Mouse (Mus musculus) heart, embryonic 16.5 days (tissue): Measurements from ENCODE around the gene Mitd1. TPM values are rescaled to one million over a fixed set of nuclear protein-coding genes. Genes with fewer than 3 reads are reported as not detected.

ENCODE experiments used
- ATAC-seq: fragments of 200-750 bp; cut with Nextera tagmentation; replicated peaks from 2 replicates; pipeline ENCODE4 v1.8.0; 2017; ENCODE audit warnings: moderate number of reproducible peaks; ENCODE audit not compliant: insufficient read depth, low FRiP score; ENCODE audit errors: extremely low read depth
- H3K27ac ChIP-seq: fragments of 300-500 bp; sonication (generic); 2 replicates; pipeline ENCODE4 v1.5.1; 2014; ENCODE audit warnings: mild to moderate bottlenecking, low read length, control low read depth, moderate library complexity
- H3K27me3 ChIP-seq: fragments of 300-500 bp; sonication (generic); 2 replicates; pipeline ENCODE4 v1.6.1; 2014; ENCODE audit warnings: low read length, mixed read lengths; ENCODE audit not compliant: control insufficient read depth, insufficient read depth
- H3K36me3 ChIP-seq: fragments of 300-500 bp; sonication (generic); 2 replicates; pipeline ENCODE4 v1.6.1; 2014; ENCODE audit not compliant: control insufficient read depth, insufficient read depth
- H3K4me1 ChIP-seq: fragments of 300-500 bp; sonication (generic); 2 replicates; pipeline ENCODE4 v1.6.1; 2014; ENCODE audit warnings: low read length, mixed read lengths; ENCODE audit not compliant: control insufficient read depth, insufficient read depth
- H3K4me2 ChIP-seq: fragments of 300-500 bp; sonication (generic); 2 replicates; pipeline ENCODE4 v1.6.1; 2014; ENCODE audit warnings: low read depth, mild to moderate bottlenecking, control low read depth, low read length
- H3K4me3 ChIP-seq: fragments of 300-500 bp; sonication (generic); 2 replicates; pipeline ENCODE4 v1.5.1; 2014; ENCODE audit warnings: mild to moderate bottlenecking, control low read depth, low read length
- H3K9ac ChIP-seq: fragments of 300-500 bp; sonication (generic); 2 replicates; pipeline ENCODE4 v1.6.1; 2014; ENCODE audit warnings: low read length, control low read depth
- H3K9me3 ChIP-seq: fragments of 300-500 bp; sonication (generic); replicated peaks from 2 replicates; pipeline ENCODE4 v1.6.1; 2016; ENCODE audit warnings: low read length; ENCODE audit not compliant: control insufficient read depth
- WGBS: fragments of 180-500 bp; shearing (Covaris S2); extraction: QIAGEN DNeasy Blood & Tissue Kit; methylation state at CpG from one replicate; pipeline ENCODE4 v1.1.7; 2014; 5-methylcytosine and 5-hydroxymethylcytosine counted together
- polyA plus RNA-seq: library from polyadenylated mRNA; unstranded; fragments of >200 nt; fragmentation: Nextera tagmentation; extraction: Ambion mirVana; gene quantifications from 2 replicates; pipeline ENCODE4 v1.2.1, GENCODE M21; 2015

The Mitd1 gene
- polyA plus RNA-seq, 1 experiment from 2014 or later = 13.5 TPM

DNA sequence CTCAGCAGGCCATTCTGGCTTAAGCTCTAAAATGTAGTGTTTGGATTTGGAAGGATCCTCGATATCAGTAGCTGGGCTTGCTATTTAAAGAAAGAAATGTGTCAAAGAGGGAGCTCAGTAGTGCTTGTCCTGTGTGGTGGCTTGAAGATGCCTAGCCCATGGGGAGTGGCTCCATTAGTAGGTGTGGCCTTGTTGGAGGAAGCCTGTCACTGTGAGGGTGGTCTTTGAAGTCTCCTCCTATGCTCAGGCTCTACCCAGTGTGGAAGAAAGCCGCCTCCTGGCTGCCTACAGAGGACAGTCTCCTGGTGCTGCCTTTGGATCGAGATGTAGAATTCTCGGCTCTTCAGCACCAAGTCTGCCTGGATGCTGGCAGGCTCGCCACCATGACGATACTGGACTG is 10.1 kb upstream of the Mitd1 start:
- H3K27me3 ChIP-seq = no peaks in the 10 kb centered on the region
- WGBS = 43% methylated on average over 6 of the region's 6 CpGs
- no peak overlapping the region for H3K4me3 ChIP-seq
- H3K9ac ChIP-seq = no peak overlapping the region
- H3K27ac ChIP-seq = peak overlapping the region; percentile 35; the same call in 1 of the 2 replicates
- peak overlapping the region; percentile 17; the same call in 1 of the 2 replicates for H3K4me2 ChIP-seq
- peaks cover 5% of the 10 kb centered on the region; the same call in 1 of the 2 replicates for H3K4me1 ChIP-seq
- ATAC-seq = peak; percentile 72; the same call in 1 of the 2 replicates
- H3K9me3 ChIP-seq = no peaks in the 10 kb centered on the region
- H3K36me3 ChIP-seq = peaks cover 29% of the 10 kb centered on the region

GRCm38 (mm10) chr1:37899816-37900215 is 9.6 kb upstream of the Mitd1 start:
- Histone ChIP-seq H3K4me3 (no peak overlapping the region), H3K9me3 (no peaks in the 10 kb centered on the region), H3K4me1 (peaks cover 5% of the 10 kb centered on the region; the same call in 1 of the 2 replicates), H3K4me2 (no peak overlapping the region), H3K36me3 (peaks cover 31% of the 10 kb centered on the region), H3K27me3 (no peaks in the 10 kb centered on the region), H3K27ac (peak overlapping the region; percentile 35), H3K9ac (no peak overlapping the region)
- no peak for ATAC-seq
- 74% methylated on average over 4 of the region's 4 CpGs for WGBS

DNA sequence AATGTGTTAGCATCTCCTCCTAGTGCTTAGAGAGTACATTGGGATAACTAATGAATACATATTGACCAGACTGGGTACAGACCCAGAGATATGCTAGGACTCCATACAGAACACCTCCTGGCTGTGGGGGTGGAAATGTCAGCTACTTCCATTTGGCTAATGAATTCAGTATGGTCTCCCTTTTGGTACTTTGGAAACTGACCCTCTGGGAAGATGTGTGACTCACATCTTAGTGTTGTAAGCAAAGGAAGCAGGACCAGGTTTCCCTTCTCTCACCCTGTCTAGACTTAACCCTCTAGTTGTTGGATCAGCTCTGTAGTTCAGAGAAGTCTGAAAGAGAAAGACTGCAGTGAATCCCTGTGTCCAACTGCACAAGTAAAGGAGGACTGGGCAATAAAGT is 4.4 kb upstream of the Mitd1 start:
- peaks cover 41% of the 10 kb centered on the region for H3K36me3 ChIP-seq
- H3K9ac ChIP-seq = no peak overlapping the region
- H3K4me2 ChIP-seq = no peak overlapping the region
- H3K4me1 ChIP-seq = peaks cover 6% of the 10 kb centered on the region
- no peak for ATAC-seq
- H3K9me3 ChIP-seq = no peaks in the 10 kb centered on the region
- H3K27me3 ChIP-seq = no peaks in the 10 kb centered on the region
- no peak overlapping the region for H3K4me3 ChIP-seq
- no peak overlapping the region for H3K27ac ChIP-seq

DNA sequence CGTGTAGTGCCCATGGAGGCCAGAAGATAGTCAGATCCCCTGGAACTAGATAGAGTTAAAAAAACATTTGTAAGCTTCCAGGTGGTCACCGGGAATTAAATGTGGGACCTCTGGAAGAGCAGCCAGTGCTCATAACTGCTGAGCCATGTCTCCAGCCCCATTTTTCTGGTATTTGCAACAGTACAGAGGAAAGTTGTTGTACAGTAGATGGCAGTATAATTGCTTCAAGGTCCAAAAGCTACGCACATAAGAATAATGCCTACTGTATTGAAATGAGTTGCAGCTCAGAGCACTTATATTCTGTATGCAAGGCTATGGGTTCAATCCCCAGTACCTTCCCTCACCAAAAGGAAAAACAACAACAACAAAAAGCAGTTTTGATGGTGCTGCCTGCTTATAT is 1.2 kb upstream of the Mitd1 start:
- Histone ChIP-seq H3K4me2 (peak overlapping the region; percentile 76), H3K36me3 (peaks cover 21% of the 10 kb centered on the region), H3K9me3 (no peaks in the 10 kb centered on the region), H3K4me1 (peaks cover 12% of the 10 kb centered on the region), H3K9ac (peak overlapping the region; percentile 82), H3K27ac (no peak overlapping the region), H3K27me3 (no peaks in the 10 kb centered on the region), H3K4me3 (peak overlapping the region; percentile 84)
- 55% methylated on average over 3 of the region's 3 CpGs for WGBS
- no peak for ATAC-seq

GRCm38 (mm10) chr1:37889206-37889605 is 1.0 kb downstream of the Mitd1 start:
- Histone ChIP-seq H3K9ac (peak overlapping the region; percentile 82), H3K4me1 (peaks cover 12% of the 10 kb centered on the region), H3K9me3 (no peaks in the 10 kb centered on the region), H3K27me3 (no peaks in the 10 kb centered on the region), H3K4me2 (peak overlapping the region; percentile 80), H3K27ac (no peak overlapping the region), H3K36me3 (peaks cover 7% of the 10 kb centered on the region), H3K4me3 (peak overlapping the region; percentile 84)
- no peak for ATAC-seq
- 81% methylated on average over 7 of the region's 7 CpGs for WGBS

GRCm38 (mm10) chr1:37884451-37884850 is 5.8 kb downstream of the Mitd1 start:
- H3K36me3 ChIP-seq = peaks cover 8% of the 10 kb centered on the region; the same call in 1 of the 2 replicates

GRCm38 (mm10) chr1:37883411-37883810 is 6.8 kb downstream of the Mitd1 start:
- 94% methylated on average over 4 of the region's 4 CpGs for WGBS
- peaks cover 16% of the 10 kb centered on the region; the same call in 1 of the 2 replicates for H3K36me3 ChIP-seq
- H3K9ac ChIP-seq = no peak overlapping the region

More at GRCm38 (mm10) chr1:37884451-37884850, 5.8 kb downstream of the Mitd1 start:
- no peak for ATAC-seq
- peaks cover 5% of the 10 kb centered on the region for H3K4me1 ChIP-seq
- no peak overlapping the region for H3K4me3 ChIP-seq
- no peak overlapping the region for H3K27ac ChIP-seq
- H3K4me2 ChIP-seq = no peak overlapping the region
- no peaks in the 10 kb centered on the region for H3K27me3 ChIP-seq
- WGBS = 70% methylated on average over 4 of the region's 4 CpGs
- H3K9me3 ChIP-seq = no peaks in the 10 kb centered on the region
- H3K9ac ChIP-seq = no peak overlapping the region

DNA sequence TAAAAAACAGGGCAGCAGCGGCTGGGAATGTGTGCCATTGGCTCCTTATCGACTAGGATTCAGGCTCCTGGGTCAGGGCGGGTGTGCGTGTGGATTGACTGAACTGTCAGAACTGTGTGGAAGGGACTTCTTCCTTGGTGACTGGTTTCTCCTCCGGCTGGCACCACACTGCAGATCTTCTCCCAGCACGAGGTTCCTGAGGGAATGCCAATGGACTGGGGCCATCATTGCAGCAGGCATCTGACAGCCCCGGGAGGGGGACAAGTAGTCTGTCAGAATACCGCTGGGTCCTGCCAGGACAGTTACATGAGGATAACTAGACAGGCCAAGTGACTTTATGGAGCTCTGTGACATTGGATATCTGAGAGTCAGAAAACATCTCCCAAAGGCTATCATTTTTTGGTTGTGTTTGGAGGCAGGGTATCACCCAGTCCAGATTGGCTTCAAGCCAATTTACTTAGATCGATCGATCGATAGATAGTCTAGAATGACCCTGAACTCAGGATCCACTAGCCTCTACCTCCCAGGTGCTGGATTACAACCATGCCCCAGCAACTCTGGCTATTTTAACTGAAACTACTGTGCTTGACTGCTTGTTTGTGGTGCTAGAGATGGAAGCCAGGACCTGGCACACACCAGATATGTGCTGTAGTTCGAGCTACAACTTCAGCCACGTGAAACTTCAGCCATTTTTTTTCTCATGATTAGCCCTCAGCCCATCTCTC is 12.3 kb downstream of the Mitd1 start:
- 90% methylated on average over 13 of the region's 13 CpGs for WGBS

More at GRCm38 (mm10) chr1:37883411-37883810, 6.8 kb downstream of the Mitd1 start:
- ATAC-seq = no peak
- no peak overlapping the region for H3K4me3 ChIP-seq
- H3K4me2 ChIP-seq = no peak overlapping the region
- H3K27me3 ChIP-seq = no peaks in the 10 kb centered on the region
- H3K27ac ChIP-seq = no peak overlapping the region
- H3K4me1 ChIP-seq = no peaks in the 10 kb centered on the region
- H3K9me3 ChIP-seq = no peaks in the 10 kb centered on the region

DNA sequence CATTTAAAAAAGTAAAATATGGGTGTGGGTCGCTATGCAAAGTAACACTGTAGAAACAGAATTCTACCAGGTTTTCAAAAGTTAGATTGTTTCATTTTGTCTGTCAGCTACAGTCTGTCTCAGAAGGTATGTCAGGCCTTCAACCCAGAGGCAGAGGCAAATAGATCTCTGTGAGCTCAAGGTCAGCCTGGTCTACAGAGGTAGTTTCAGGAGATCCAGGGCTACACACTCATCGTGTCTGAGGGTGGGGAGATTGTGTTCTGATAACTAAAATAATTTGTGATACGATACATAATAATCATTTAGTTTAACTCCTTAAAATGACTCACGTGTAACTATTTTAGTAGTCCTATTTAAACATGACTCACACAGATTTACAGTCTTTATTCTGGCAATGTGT is 17.1 kb downstream of the Mitd1 start:
- Histone ChIP-seq H3K4me3 (0 out of 2 replicates have a peak overlapping the region, but pooled peaks have one; percentile 7), H3K27me3 (no peaks in the 10 kb centered on the region), H3K4me1 (peaks cover 12% of the 10 kb centered on the region), H3K9me3 (peaks cover 4% of the 10 kb centered on the region), H3K4me2 (peak overlapping the region; percentile 75), H3K36me3 (peaks cover 25% of the 10 kb centered on the region), H3K27ac (no peak overlapping the region), H3K9ac (no peak overlapping the region; the same call in 1 of the 2 replicates)
- ATAC-seq = no peak
- 79% methylated on average over 4 of the region's 4 CpGs for WGBS

More for the DNA sequence above, 12.3 kb downstream of the Mitd1 start:
- Histone ChIP-seq H3K36me3 (peaks cover 39% of the 10 kb centered on the region), H3K9ac (no peak overlapping the region), H3K27ac (no peak overlapping the region), H3K4me1 (peaks cover 3% of the 10 kb centered on the region), H3K27me3 (no peaks in the 10 kb centered on the region), H3K9me3 (peaks cover 4% of the 10 kb centered on the region), H3K4me3 (no peak overlapping the region), H3K4me2 (no peak overlapping the region)
- no peak for ATAC-seq
